Mouse (Mus musculus) liver, postnatal 0 days (tissue): ENCODE data around the gene Smyd1.

Source experiments
- CTCF ChIP-seq: sonication (generic); IDR thresholded peaks from 2 replicates; pipeline ENCODE4 v1.5.1; 2016; ENCODE audit warnings: antibody characterized with exemption, low read depth
- EP300 ChIP-seq: IDR thresholded peaks from 2 replicates; pipeline ENCODE4 v1.6.1; 2016; ENCODE audit warnings: antibody characterized with exemption, low read depth, mild to moderate bottlenecking

DNA sequence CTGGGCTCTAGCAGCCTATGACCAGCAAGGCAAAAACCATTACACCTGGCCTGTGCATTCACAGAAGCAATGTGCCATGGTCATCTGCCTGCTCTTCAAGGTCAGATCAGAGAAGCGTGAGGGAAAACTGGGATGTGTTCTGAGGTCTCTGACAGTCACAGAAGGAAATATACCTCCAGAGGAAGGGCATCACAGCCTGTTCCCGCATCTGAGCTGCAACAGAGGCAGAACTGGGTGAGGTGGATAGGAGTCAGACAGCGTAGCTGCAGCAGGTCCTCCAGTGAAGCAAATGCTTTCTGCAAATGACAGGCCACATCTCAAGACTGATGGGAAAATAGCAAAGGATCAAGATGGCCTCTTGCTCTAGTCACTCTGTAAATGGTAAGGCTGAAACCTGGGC lies 16.9 kb upstream of the Smyd1 start:
- TF ChIP-seq EP300 (no peak), CTCF (no peak)
